Mouse (Mus musculus) limb, embryonic 10.5 days (tissue): ENCODE results near the gene Cpt1c. TPM values are rescaled to one million over a fixed set of nuclear protein-coding genes. Genes with fewer than 3 reads are reported as not detected.
"Not testable (repeated sequence)": the region's sequence is repeated elsewhere in the genome, so short reads cannot be mapped to it uniquely, and the experiment has no call there.

ENCODE experiments used
- DNase-seq: peaks from one replicate; pipeline ENCODE4 v3.0.0-alpha.2; 2017; ENCODE audit warnings: low spot score
- H3K27ac ChIP-seq: fragments of 300-500 bp; sonication (generic); 2 replicates; pipeline ENCODE4 v1.5.1; 2016; ENCODE audit warnings: mild to moderate bottlenecking
- H3K27me3 ChIP-seq: fragments of 300-500 bp; sonication (generic); 2 replicates; pipeline ENCODE4 v1.6.1; 2016; ENCODE audit warnings: low read depth, mild to moderate bottlenecking; ENCODE audit not compliant: poor library complexity, severe bottlenecking
- H3K36me3 ChIP-seq: fragments of 300-500 bp; sonication (generic); 2 replicates; pipeline ENCODE4 v1.6.1; 2016; ENCODE audit warnings: mild to moderate bottlenecking, moderate library complexity
- H3K4me1 ChIP-seq: fragments of 300-500 bp; sonication (generic); 2 replicates; pipeline ENCODE4 v1.6.1; 2016
- H3K4me3 ChIP-seq: fragments of 300-500 bp; sonication (generic); 2 replicates; pipeline ENCODE4 v1.5.1; 2016; ENCODE audit warnings: mild to moderate bottlenecking, moderate library complexity
- H3K9me3 ChIP-seq: fragments of 300-500 bp; sonication (generic); replicated peaks from 2 replicates; pipeline ENCODE4 v1.6.1; 2016; ENCODE audit warnings: mild to moderate bottlenecking
- WGBS: fragments of 180-500 bp; shearing (Covaris S2); methylation state at CpG from one replicate; pipeline ENCODE4 v1.1.7; 2016; 5-methylcytosine and 5-hydroxymethylcytosine counted together
- polyA plus RNA-seq: library from polyadenylated mRNA; unstranded; fragments of >200 nt; fragmentation: Nextera tagmentation; extraction: Ambion mirVana; gene quantifications from 2 replicates; pipeline ENCODE4 v1.2.1, GENCODE M21; 2016

The Cpt1c gene
- 11.4 and 18.8 TPM in 2 replicates for polyA plus RNA-seq

GRCm38 (mm10) chr7:44974383-44975116 is at the start of gene Cpt1c:
TSS of gene Cpt1c (minus strand) at chr7:44974851.
- 2% methylated on average over 22 of the region's 22 CpGs for WGBS
- peaks cover 44% of the 10 kb centered on the region for H3K36me3 ChIP-seq
- H3K27me3 ChIP-seq: no peaks in the 10 kb centered on the region
- H3K4me3 ChIP-seq: peak within 1 kb of the TSS; percentile 59
- H3K4me1 ChIP-seq: peaks cover 45% of the 10 kb centered on the region
- no peaks in the 10 kb centered on the region for H3K9me3 ChIP-seq
- peak; percentile 88 for DNase-seq
- peak within 1 kb of the TSS; percentile 84 for H3K27ac ChIP-seq

GRCm38 (mm10) chr7:45023711-45024110 is 49.1 kb upstream of the Cpt1c start:
- H3K9me3 ChIP-seq, H3K27ac ChIP-seq, H3K27me3 ChIP-seq, H3K4me3 ChIP-seq, DNase-seq: not testable (repeated sequence)
- Histone ChIP-seq H3K36me3 (peaks cover 26% of the 10 kb centered on the region), H3K4me1 (peaks cover 23% of the 10 kb centered on the region)
- WGBS: 83% methylated on average over 5 of the region's 5 CpGs

GRCm38 (mm10) chr7:45020225-45020624 is 45.6 kb upstream of the Cpt1c start:
- H3K4me3 ChIP-seq: peak overlapping the region; percentile 13; the same call in 1 of the 2 replicates
- peaks cover 43% of the 10 kb centered on the region for H3K4me1 ChIP-seq
- WGBS: 80% methylated on average over 9 of the region's 9 CpGs
- H3K27ac ChIP-seq: peak overlapping the region; percentile 28; the same call in 1 of the 2 replicates
- H3K27me3 ChIP-seq: peaks cover 5% of the 10 kb centered on the region; the same call in 1 of the 2 replicates
- H3K9me3 ChIP-seq: no peaks in the 10 kb centered on the region
- 0 out of 2 replicates have a peak, but pooled peaks cover 2% of the 10 kb centered on the region for H3K36me3 ChIP-seq
- no peak for DNase-seq

GRCm38 (mm10) chr7:45019031-45019571 is 44.5 kb upstream of the Cpt1c start:
- peaks cover 54% of the 10 kb centered on the region for H3K4me1 ChIP-seq
- H3K36me3 ChIP-seq: peaks cover under 1% of the 10 kb centered on the region; the same call in 1 of the 2 replicates
- H3K27ac ChIP-seq: peak overlapping the region; percentile 42
- peaks cover 5% of the 10 kb centered on the region; the same call in 1 of the 2 replicates for H3K27me3 ChIP-seq
- H3K4me3 ChIP-seq: peak overlapping the region; percentile 99
- DNase-seq: no peak
- no peaks in the 10 kb centered on the region for H3K9me3 ChIP-seq
- 36% methylated on average over 8 of the region's 8 CpGs for WGBS

GRCm38 (mm10) chr7:45017242-45018061 is 42.8 kb upstream of the Cpt1c start, which contains the start of gene Rras:
TSS of gene Rras (plus strand) at chr7:45017961.
- H3K27ac ChIP-seq: peak within 1 kb of the TSS; percentile 96
- peaks cover 56% of the 10 kb centered on the region for H3K4me1 ChIP-seq
- peaks cover 5% of the 10 kb centered on the region; the same call in 1 of the 2 replicates for H3K27me3 ChIP-seq
- peak; percentile 83 for DNase-seq
- under 1% methylated on average over 36 of the region's 36 CpGs for WGBS
- H3K36me3 ChIP-seq: peaks cover 17% of the 10 kb centered on the region
- no peaks in the 10 kb centered on the region for H3K9me3 ChIP-seq
- H3K4me3 ChIP-seq: peak within 1 kb of the TSS; percentile 99

GRCm38 (mm10) chr7:45016761-45017160 is 42.1 kb upstream of the Cpt1c start:
- H3K27me3 ChIP-seq: peaks cover 5% of the 10 kb centered on the region; the same call in 1 of the 2 replicates
- H3K36me3 ChIP-seq: peaks cover 24% of the 10 kb centered on the region
- H3K9me3 ChIP-seq: no peaks in the 10 kb centered on the region
- DNase-seq: no peak
- H3K4me3 ChIP-seq: peak overlapping the region; percentile 99
- peak overlapping the region; percentile 96 for H3K27ac ChIP-seq
- WGBS: 6% methylated on average over 4 of the region's 4 CpGs
- H3K4me1 ChIP-seq: peaks cover 56% of the 10 kb centered on the region

GRCm38 (mm10) chr7:45015957-45016612 is 41.4 kb upstream of the Cpt1c start, which contains the start of gene Scaf1:
TSS of gene Scaf1 (minus strand) at chr7:45016363.
- 1% methylated on average over 69 of the region's 69 CpGs for WGBS
- H3K4me1 ChIP-seq: peaks cover 54% of the 10 kb centered on the region
- H3K36me3 ChIP-seq: peaks cover 31% of the 10 kb centered on the region
- H3K4me3 ChIP-seq: peak within 1 kb of the TSS; percentile 99
- H3K27me3 ChIP-seq: peaks cover 5% of the 10 kb centered on the region; the same call in 1 of the 2 replicates
- H3K9me3 ChIP-seq: no peaks in the 10 kb centered on the region
- peak; percentile 99 for DNase-seq
- H3K27ac ChIP-seq: peak within 1 kb of the TSS; percentile 96

- no peak for DNase-seq
- Histone ChIP-seq H3K27me3 (peaks cover 5% of the 10 kb centered on the region; the same call in 1 of the 2 replicates), H3K27ac (peak overlapping the region; percentile 96), H3K4me3 (peak overlapping the region; percentile 99), H3K4me1 (peaks cover 50% of the 10 kb centered on the region), H3K36me3 (peaks cover 37% of the 10 kb centered on the region), H3K9me3 (no peaks in the 10 kb centered on the region)
- 2% methylated on average over 20 of the region's 20 CpGs for WGBS
These were observed 40.8 kb upstream of the Cpt1c start for GRCm38 (mm10) chr7:45015344-45015956.

- Histone ChIP-seq H3K4me3 (peak overlapping the region; percentile 99; the same call in 1 of the 2 replicates), H3K9me3 (no peaks in the 10 kb centered on the region), H3K27me3 (no peaks in the 10 kb centered on the region), H3K36me3 (peaks cover 51% of the 10 kb centered on the region), H3K4me1 (peaks cover 37% of the 10 kb centered on the region), H3K27ac (no peak overlapping the region)
- no peak for DNase-seq
- 94% methylated on average over 3 of the region's 3 CpGs for WGBS
These were observed 39.4 kb upstream of the Cpt1c start for GRCm38 (mm10) chr7:45014096-45014451.

GRCm38 (mm10) chr7:45013366-45014095 is 38.9 kb upstream of the Cpt1c start:
- Histone ChIP-seq H3K4me3 (0 out of 2 replicates have a peak overlapping the region, but pooled peaks have one; percentile 15), H3K27me3 (no peaks in the 10 kb centered on the region), H3K27ac (no peak overlapping the region), H3K4me1 (peaks cover 32% of the 10 kb centered on the region), H3K9me3 (no peaks in the 10 kb centered on the region), H3K36me3 (peaks cover 56% of the 10 kb centered on the region)
- DNase-seq: no peak
- 97% methylated on average over 16 of the region's 16 CpGs for WGBS

GRCm38 (mm10) chr7:45012824-45013223 is 38.2 kb upstream of the Cpt1c start:
- 89% methylated on average over 4 of the region's 4 CpGs for WGBS
- Histone ChIP-seq H3K36me3 (peaks cover 63% of the 10 kb centered on the region), H3K4me3 (peak overlapping the region; percentile 15; the same call in 1 of the 2 replicates)

More at GRCm38 (mm10) chr7:45012824-45013223, 38.2 kb upstream of the Cpt1c start:
- Histone ChIP-seq H3K9me3 (no peaks in the 10 kb centered on the region), H3K4me1 (peaks cover 25% of the 10 kb centered on the region), H3K27me3 (no peaks in the 10 kb centered on the region), H3K27ac (no peak overlapping the region)
- DNase-seq: no peak
